Mouse (Mus musculus) intestine, postnatal 0 days (tissue): Measurements from ENCODE around the gene Tnpo2. TPM values are rescaled to one million over a fixed set of nuclear protein-coding genes. Genes with fewer than 3 reads are reported as not detected.

Source experiments
- ATAC-seq: fragments of 200-750 bp; cut with Nextera tagmentation; 2 replicates; pipeline ENCODE4 v1.8.0; 2017; ENCODE audit warnings: mild to moderate bottlenecking, moderate TSS enrichment, moderate library complexity
- H3K27ac ChIP-seq: fragments of 300-500 bp; sonication (generic); 2 replicates; pipeline ENCODE4 v1.5.1; 2014; ENCODE audit warnings: mild to moderate bottlenecking, low read depth, low read length, moderate library complexity
- H3K27me3 ChIP-seq: fragments of 300-500 bp; sonication (generic); replicated peaks from 2 replicates; pipeline ENCODE4 v1.6.1; 2014; ENCODE audit warnings: low read length, mixed read lengths; ENCODE audit not compliant: control insufficient read depth, insufficient read depth
- H3K36me3 ChIP-seq: fragments of 300-500 bp; sonication (generic); 2 replicates; pipeline ENCODE4 v1.6.1; 2014; ENCODE audit warnings: mild to moderate bottlenecking, moderate library complexity; ENCODE audit not compliant: control insufficient read depth, insufficient read depth
- H3K4me1 ChIP-seq: fragments of 300-500 bp; sonication (generic); replicated peaks from 2 replicates; pipeline ENCODE4 v1.6.1; 2014; ENCODE audit warnings: antibody characterized with exemption, low read length, mixed read lengths; ENCODE audit not compliant: control insufficient read depth, insufficient read depth
- H3K4me2 ChIP-seq: fragments of 300-500 bp; sonication (generic); replicated peaks from 2 replicates; pipeline ENCODE4 v1.6.1; 2014; ENCODE audit warnings: low read depth, mild to moderate bottlenecking, moderate library complexity
- H3K4me3 ChIP-seq: fragments of 300-500 bp; sonication (generic); 2 replicates; pipeline ENCODE4 v1.5.1; 2014; ENCODE audit warnings: low read depth, low read length
- H3K9ac ChIP-seq: fragments of 300-500 bp; sonication (generic); 2 replicates; pipeline ENCODE4 v1.6.1; 2014; ENCODE audit warnings: mild to moderate bottlenecking, low read depth, low read length
- H3K9me3 ChIP-seq: fragments of 300-500 bp; sonication (generic); 2 replicates; pipeline ENCODE4 v1.6.1; 2016; ENCODE audit warnings: mixed run types; ENCODE audit not compliant: control insufficient read depth
- CTCF ChIP-seq: sonication (generic); IDR thresholded peaks from 2 replicates; pipeline ENCODE4 v1.5.1; 2016; ENCODE audit warnings: low read depth, mild to moderate bottlenecking, control low read depth, antibody characterized with exemption, moderate library complexity
- WGBS: fragments of 180-500 bp; shearing (Covaris S2); extraction: QIAGEN DNeasy Blood & Tissue Kit; methylation state at CpG from one replicate; pipeline ENCODE4 v1.1.7; 2014; 5-methylcytosine and 5-hydroxymethylcytosine counted together
- polyA plus RNA-seq: library from polyadenylated mRNA; unstranded; fragments of >200 nt; fragmentation: Nextera tagmentation; extraction: Ambion mirVana; gene quantifications from 2 replicates; pipeline ENCODE4 v1.2.1, GENCODE M21; 2015

Tnpo2 gene
- polyA plus RNA-seq, 1 experiment from 2014 or later = 9.8 TPM

- no peak for ATAC-seq
- TF ChIP-seq CTCF = no peak
- Histone ChIP-seq H3K4me1 (0 out of 2 replicates have a peak, but pooled peaks cover 10% of the 10 kb centered on the region), H3K9me3 (no peaks in the 10 kb centered on the region), H3K9ac (no peak overlapping the region), H3K27ac (no peak overlapping the region), H3K27me3 (no peaks in the 10 kb centered on the region), H3K4me3 (no peak overlapping the region), H3K36me3 (peaks cover 19% of the 10 kb centered on the region; the same call in 1 of the 2 replicates), H3K4me2 (no peak overlapping the region)
- 96% methylated on average over 4 of the region's 4 CpGs for WGBS
Observed at GRCm38 (mm10) chr8:85062603-85063002, 25.9 kb downstream of the Tnpo2 start.

- Histone ChIP-seq H3K9ac (no peak overlapping the region), H3K4me3 (no peak overlapping the region), H3K9me3 (no peaks in the 10 kb centered on the region), H3K36me3 (peaks cover 23% of the 10 kb centered on the region; the same call in 1 of the 2 replicates), H3K27me3 (no peaks in the 10 kb centered on the region), H3K4me1 (0 out of 2 replicates have a peak, but pooled peaks cover 10% of the 10 kb centered on the region), H3K27ac (peak overlapping the region; percentile 78), H3K4me2 (0 out of 2 replicates have a peak overlapping the region, but pooled peaks have one; percentile 9)
- ATAC-seq = peak; percentile 50
- no peak for TF ChIP-seq CTCF
- WGBS = 19% methylated on average over 2 of the region's 2 CpGs
Observed at GRCm38 (mm10) chr8:85065213-85065612, 28.5 kb downstream of the Tnpo2 start.

GRCm38 (mm10) chr8:85067155-85067554 is 30.4 kb downstream of the Tnpo2 start:
- TF ChIP-seq CTCF = no peak
- H3K27me3 ChIP-seq = no peaks in the 10 kb centered on the region
- no peak overlapping the region for H3K9ac ChIP-seq
- H3K9me3 ChIP-seq = no peaks in the 10 kb centered on the region
- WGBS = 85% methylated on average over 2 of the region's 2 CpGs
- no peak for ATAC-seq
- peaks cover 23% of the 10 kb centered on the region; the same call in 1 of the 2 replicates for H3K36me3 ChIP-seq
- H3K27ac ChIP-seq = no peak overlapping the region
- H3K4me2 ChIP-seq = no peak overlapping the region
- H3K4me1 ChIP-seq = 0 out of 2 replicates have a peak, but pooled peaks cover 6% of the 10 kb centered on the region
- no peak overlapping the region for H3K4me3 ChIP-seq

- ATAC-seq = no peak
- no peak within 1 kb of the TSS for H3K27ac ChIP-seq
- 0 out of 2 replicates have a peak, but pooled peaks cover 6% of the 10 kb centered on the region for H3K4me1 ChIP-seq
- TF ChIP-seq CTCF = no peak
- no peaks in the 10 kb centered on the region for H3K27me3 ChIP-seq
- no peak within 1 kb of the TSS for H3K9ac ChIP-seq
- H3K4me2 ChIP-seq = no peak within 1 kb of the TSS
- H3K9me3 ChIP-seq = no peaks in the 10 kb centered on the region
- H3K36me3 ChIP-seq = peaks cover 23% of the 10 kb centered on the region; the same call in 1 of the 2 replicates
- H3K4me3 ChIP-seq = no peak within 1 kb of the TSS
Observed at GRCm38 (mm10) chr8:85067982-85068381, 31.3 kb downstream of the Tnpo2 start, which contains the start of gene Gm5741. TSS of gene Gm5741 (minus strand) at chr8:85067982.

GRCm38 (mm10) chr8:85071041-85071440 is 34.3 kb downstream of the Tnpo2 start:
- Histone ChIP-seq H3K9ac (peak overlapping the region; percentile 84; the same call in 1 of the 2 replicates), H3K27me3 (no peaks in the 10 kb centered on the region), H3K4me3 (peak overlapping the region; percentile 76), H3K27ac (peak overlapping the region; percentile 95; the same call in 1 of the 2 replicates), H3K9me3 (no peaks in the 10 kb centered on the region), H3K4me1 (0 out of 2 replicates have a peak, but pooled peaks cover 2% of the 10 kb centered on the region), H3K4me2 (peak overlapping the region; percentile 73), H3K36me3 (peaks cover 44% of the 10 kb centered on the region)
- 0 out of 2 replicates have a peak, but pooled peaks have one; percentile 29 for TF ChIP-seq CTCF
- 63% methylated on average over 5 of the region's 5 CpGs for WGBS
- no peak for ATAC-seq

- peak within 1 kb of the TSS; percentile 73 for H3K4me2 ChIP-seq
- under 1% methylated on average over 68 of the region's 68 CpGs for WGBS
- peak; percentile 87 for ATAC-seq
Observed at GRCm38 (mm10) chr8:85071514-85072281, 35.0 kb downstream of the Tnpo2 start, which contains the start of gene Dhps. TSS of gene Dhps (plus strand) at chr8:85071757.

More at GRCm38 (mm10) chr8:85071514-85072281, 35.0 kb downstream of the Tnpo2 start, which contains the start of gene Dhps:
- Histone ChIP-seq H3K9ac (peak within 1 kb of the TSS; percentile 84), H3K9me3 (no peaks in the 10 kb centered on the region), H3K27ac (peak within 1 kb of the TSS; percentile 95), H3K27me3 (no peaks in the 10 kb centered on the region), H3K4me3 (peak within 1 kb of the TSS; percentile 76), H3K36me3 (peaks cover 44% of the 10 kb centered on the region), H3K4me1 (0 out of 2 replicates have a peak, but pooled peaks cover 2% of the 10 kb centered on the region)
- TF ChIP-seq CTCF = peak; percentile 40
